Mouse (Mus musculus) heart, postnatal 0 days (tissue): ENCODE measurements around the gene Cnnm2.

Experiments used
- CTCF ChIP-seq: IDR thresholded peaks from 2 replicates; pipeline ENCODE4 v1.5.1; 2016; ENCODE audit warnings: antibody characterized with exemption, control low read depth, low read depth
- EP300 ChIP-seq: IDR thresholded peaks from 2 replicates; pipeline ENCODE4 v1.6.1; 2016; ENCODE audit warnings: antibody characterized with exemption, low read depth

DNA sequence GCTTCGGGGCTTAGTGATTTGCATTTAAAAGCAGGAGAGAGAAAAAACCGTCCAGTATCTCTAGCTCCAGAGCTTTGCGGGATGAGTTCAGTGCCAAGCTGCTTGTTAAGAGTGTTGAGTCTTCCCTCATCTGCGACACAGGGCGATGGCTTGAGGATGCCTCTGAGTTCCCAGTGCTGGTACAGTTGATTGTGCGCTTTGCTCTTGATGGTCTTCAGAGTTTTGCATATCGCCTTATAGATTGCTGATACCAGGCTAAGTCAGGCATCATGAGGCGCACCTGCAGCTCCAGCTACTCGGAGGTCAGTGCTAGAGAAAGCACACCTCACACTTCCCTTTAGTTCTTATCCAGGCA, 3.3 kb downstream of the Cnnm2 start:
- TF ChIP-seq CTCF, result no peak
- no peak for TF ChIP-seq EP300
